Mouse (Mus musculus) stomach, postnatal 0 days (tissue): ENCODE data around the gene Olfr1453.

Experiments used
- CTCF ChIP-seq: IDR thresholded peaks from 2 replicates; pipeline ENCODE4 v1.5.1; 2016; ENCODE audit warnings: antibody characterized with exemption, low read depth, mild to moderate bottlenecking, moderate library complexity
- EP300 ChIP-seq: optimal IDR thresholded peaks from 2 replicates; pipeline ENCODE3; 2016; ENCODE audit warnings: antibody characterized with exemption

DNA sequence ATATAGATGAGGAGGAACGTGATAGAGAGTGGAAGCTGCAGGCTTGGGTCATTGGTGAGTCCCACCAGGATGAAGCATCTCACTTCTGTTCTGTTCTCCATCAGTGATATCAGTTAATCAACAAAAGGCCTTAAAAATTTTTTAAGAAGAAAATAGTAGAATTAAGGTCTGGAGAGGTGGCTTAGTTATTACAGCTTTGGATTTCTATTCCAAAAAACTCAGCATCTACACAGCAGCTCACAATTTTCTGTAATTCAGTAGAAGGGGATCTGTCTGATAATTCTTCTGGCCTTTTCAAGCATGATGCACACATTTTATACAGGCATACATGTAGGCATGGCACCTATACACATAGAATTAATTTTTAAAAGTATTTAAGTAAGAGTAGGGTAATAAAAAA lies at the start of gene Olfr1453:
- TF ChIP-seq CTCF (no peak), EP300 (no peak)
